Mouse (Mus musculus): ENCODE results near the gene Rbm12.

Rbm12 gene

GRCm38 (mm10) chr2:156079674-156080073, 32.1 kb downstream of the Rbm12 start:
- DNase-seq (ENCODE audit: low spot score), result no peak

GRCm38 (mm10) chr2:156079183-156079560, 32.6 kb downstream of the Rbm12 start:
- DNase-seq (ENCODE audit: low spot score), result no peak

- DNase-seq (ENCODE audit: low spot score), result no peak
These were observed 33.2 kb downstream of the Rbm12 start for GRCm38 (mm10) chr2:156078421-156079182.

- DNase-seq (ENCODE audit: low spot score), result no peak
These were observed 34.3 kb downstream of the Rbm12 start for GRCm38 (mm10) chr2:156077461-156077860.

GRCm38 (mm10) chr2:156073725-156074124, 38.1 kb downstream of the Rbm12 start:
- no peak for DNase-seq (ENCODE audit: low spot score)

- DNase-seq (ENCODE audit: low spot score), result no peak
These were observed 40.5 kb downstream of the Rbm12 start for GRCm38 (mm10) chr2:156071236-156071635.

GRCm38 (mm10) chr2:156067916-156068315, 43.9 kb downstream of the Rbm12 start:
- no peak for DNase-seq (ENCODE audit: low spot score)

GRCm38 (mm10) chr2:156066126-156066525, 45.7 kb downstream of the Rbm12 start:
- DNase-seq (ENCODE audit: low spot score), result no peak

- DNase-seq (ENCODE audit: low spot score), result peak; percentile 86
These were observed 46.4 kb downstream of the Rbm12 start, which contains the start of gene Spag4 for GRCm38 (mm10) chr2:156065099-156066041. TSS of gene Spag4 (plus strand) at chr2:156065175.

GRCm38 (mm10) chr2:156052816-156053215, 59.0 kb downstream of the Rbm12 start, which contains the start of gene Fer1l4:
TSS of gene Fer1l4 (minus strand) at chr2:156052947.
- DNase-seq (ENCODE audit: low spot score), result no peak

- peak; percentile 18 for DNase-seq (ENCODE audit: low spot score)
These were observed 63.8 kb downstream of the Rbm12 start for GRCm38 (mm10) chr2:156047929-156048328.

GRCm38 (mm10) chr2:156042903-156043302, 68.9 kb downstream of the Rbm12 start:
- no peak for DNase-seq (ENCODE audit: low spot score)

Measured in T-cell, adult 2 months (primary cell).